Mouse (Mus musculus) stomach, embryonic 14.5 days (tissue): ENCODE data around the gene Tbcc. TPM values are rescaled to one million over a fixed set of nuclear protein-coding genes. Genes with fewer than 3 reads are reported as not detected.

Experiments used
- ATAC-seq: fragments of 200-750 bp; cut with Nextera tagmentation; 2 replicates; pipeline ENCODE4 v1.8.0; 2017; ENCODE audit warnings: low read depth, moderate TSS enrichment; ENCODE audit not compliant: insufficient number of reproducible peaks, insufficient read depth, low FRiP score
- H3K27ac ChIP-seq: fragments of 300-500 bp; sonication (generic); 2 replicates; pipeline ENCODE4 v1.5.1; 2014; ENCODE audit warnings: mild to moderate bottlenecking, low read length, moderate library complexity, mixed read lengths
- H3K27me3 ChIP-seq: fragments of 300-500 bp; sonication (generic); 2 replicates; pipeline ENCODE4 v1.6.1; 2014; ENCODE audit warnings: low read length, control low read depth, mixed read lengths; ENCODE audit not compliant: control insufficient read depth, insufficient read depth
- H3K36me3 ChIP-seq: fragments of 300-500 bp; sonication (generic); 2 replicates; pipeline ENCODE4 v1.6.1; 2014; ENCODE audit warnings: mild to moderate bottlenecking, control low read depth, low read length, moderate library complexity, mixed read lengths; ENCODE audit not compliant: control insufficient read depth, insufficient read depth
- H3K4me1 ChIP-seq: fragments of 300-500 bp; sonication (generic); 2 replicates; pipeline ENCODE4 v1.6.1; 2014; ENCODE audit warnings: low read length, control low read depth, mixed read lengths; ENCODE audit not compliant: control insufficient read depth, insufficient read depth
- H3K4me2 ChIP-seq: fragments of 300-500 bp; sonication (generic); replicated peaks from 2 replicates; pipeline ENCODE4 v1.6.1; 2014; ENCODE audit warnings: low read depth, low read length, control low read depth
- H3K4me3 ChIP-seq: fragments of 300-500 bp; sonication (generic); 2 replicates; pipeline ENCODE4 v1.5.1; 2014; ENCODE audit warnings: low read depth, low read length, control low read depth
- H3K9ac ChIP-seq: fragments of 300-500 bp; sonication (generic); replicated peaks from 2 replicates; pipeline ENCODE4 v1.6.1; 2014; ENCODE audit warnings: low read depth, mild to moderate bottlenecking, control low read depth, low read length, moderate library complexity, mixed read lengths
- H3K9me3 ChIP-seq: fragments of 300-500 bp; sonication (generic); 2 replicates; pipeline ENCODE4 v1.6.1; 2016; ENCODE audit warnings: low read depth, low read length, control low read depth; ENCODE audit not compliant: control insufficient read depth
- WGBS: fragments of 180-500 bp; shearing (Covaris S2); extraction: QIAGEN DNeasy Blood & Tissue Kit; methylation state at CpG from one replicate; pipeline ENCODE4 v1.1.7; 2014; 5-methylcytosine and 5-hydroxymethylcytosine counted together
- polyA plus RNA-seq: library from polyadenylated mRNA; unstranded; fragments of >200 nt; fragmentation: Nextera tagmentation; extraction: Ambion mirVana; gene quantifications from 2 replicates; pipeline ENCODE4 v1.2.1, GENCODE M21; 2014

Gene Tbcc
- polyA plus RNA-seq, 1 experiment from 2014 or later: 54.3 TPM

DNA sequence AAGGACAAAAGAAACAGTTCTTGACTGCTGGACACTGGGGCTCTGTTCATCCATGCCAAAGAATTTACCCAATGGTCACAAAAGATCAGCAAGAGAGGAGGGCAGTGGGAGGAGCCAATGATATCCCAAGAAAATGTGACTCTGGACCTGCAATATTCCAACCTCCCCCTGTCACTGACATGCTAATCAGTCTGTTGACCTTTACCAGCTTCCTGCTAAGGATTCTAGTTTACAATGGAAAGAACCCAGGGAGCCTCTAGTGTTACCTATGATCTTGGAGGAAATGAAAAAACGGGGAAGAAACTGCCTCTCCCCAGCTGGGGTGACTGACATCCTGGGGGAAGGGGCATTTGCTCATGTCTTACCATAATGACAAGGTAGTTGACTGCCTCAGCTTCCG is 10.5 kb downstream of the Tbcc start:
- Histone ChIP-seq H3K36me3 (no peaks in the 10 kb centered on the region), H3K4me2 (no peak overlapping the region), H3K9ac (no peak overlapping the region), H3K4me3 (no peak overlapping the region), H3K27me3 (no peaks in the 10 kb centered on the region), H3K9me3 (no peaks in the 10 kb centered on the region), H3K4me1 (peaks cover 11% of the 10 kb centered on the region; the same call in 1 of the 2 replicates), H3K27ac (no peak overlapping the region)
- WGBS: 52% methylated on average over 2 of the region's 2 CpGs
- ATAC-seq: no peak

DNA sequence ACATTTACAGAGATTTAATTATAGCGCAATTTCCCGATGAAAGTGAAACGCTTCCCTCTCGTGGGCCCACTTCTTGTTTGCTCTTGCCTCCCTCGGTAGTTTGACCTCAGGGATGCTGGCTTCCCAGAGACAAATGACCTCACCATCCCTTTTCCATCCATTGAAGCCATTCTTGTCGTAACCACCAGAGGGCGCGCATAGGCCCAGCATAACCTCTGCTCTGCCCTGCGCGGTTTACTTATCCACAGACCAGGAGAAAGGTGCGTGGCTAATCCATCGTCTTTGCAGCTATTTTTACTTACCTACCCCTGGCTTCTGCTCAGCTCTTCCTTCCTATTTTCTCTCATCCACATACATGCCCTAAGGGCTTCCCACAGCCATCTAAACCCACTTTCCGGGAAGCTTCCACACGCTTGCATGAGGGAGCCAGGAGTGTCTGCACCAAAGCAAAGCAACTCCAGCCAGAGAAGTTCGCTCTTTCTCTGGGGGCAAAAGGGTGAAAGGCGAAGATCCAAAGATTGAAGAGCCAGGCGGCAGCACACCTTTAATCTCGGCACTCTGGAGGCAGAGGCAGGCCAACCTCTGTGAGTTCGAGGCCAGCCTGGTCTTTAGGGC is 13.5 kb downstream of the Tbcc start:
- ATAC-seq: 0 out of 2 replicates have a peak, but pooled peaks have one; percentile 42
- no peaks in the 10 kb centered on the region for H3K4me1 ChIP-seq
- H3K4me2 ChIP-seq: no peak overlapping the region
- no peak overlapping the region for H3K9ac ChIP-seq
- no peak overlapping the region for H3K4me3 ChIP-seq
- 22% methylated on average over 19 of the region's 19 CpGs for WGBS
- no peaks in the 10 kb centered on the region for H3K36me3 ChIP-seq
- no peak overlapping the region for H3K27ac ChIP-seq
- H3K9me3 ChIP-seq: no peaks in the 10 kb centered on the region
- H3K27me3 ChIP-seq: no peaks in the 10 kb centered on the region

DNA sequence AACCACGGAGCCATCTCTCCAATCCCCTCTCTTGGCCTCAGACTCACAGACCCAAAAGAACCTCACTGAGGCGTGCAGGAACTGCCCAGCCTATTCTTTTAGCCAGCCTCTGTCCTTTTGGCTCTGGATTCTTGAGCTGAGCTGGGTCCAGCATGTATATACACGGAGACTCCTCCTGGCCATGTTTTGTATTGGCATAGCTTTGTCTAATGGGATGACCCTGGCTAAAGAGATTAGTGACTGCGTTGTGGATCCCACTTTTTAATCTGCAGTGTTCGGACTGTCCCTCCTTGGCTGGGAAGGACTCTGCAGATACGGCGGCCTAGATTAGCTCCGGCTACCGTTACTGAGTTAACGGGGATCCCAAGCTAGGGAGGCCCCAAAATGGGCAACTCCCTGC is 19.7 kb downstream of the Tbcc start, which contains the start of gene Prph2:
Gene Prph2, plus strand, starts transcription at position 274 of the 400 bp plus-strand sequence.
- Histone ChIP-seq H3K4me1 (no peaks in the 10 kb centered on the region), H3K4me3 (no peak within 1 kb of the TSS), H3K4me2 (no peak within 1 kb of the TSS), H3K9me3 (no peaks in the 10 kb centered on the region), H3K27ac (no peak within 1 kb of the TSS), H3K27me3 (no peaks in the 10 kb centered on the region), H3K9ac (no peak within 1 kb of the TSS), H3K36me3 (no peaks in the 10 kb centered on the region)
- ATAC-seq: no peak
- WGBS: 85% methylated on average over 10 of the region's 10 CpGs

DNA sequence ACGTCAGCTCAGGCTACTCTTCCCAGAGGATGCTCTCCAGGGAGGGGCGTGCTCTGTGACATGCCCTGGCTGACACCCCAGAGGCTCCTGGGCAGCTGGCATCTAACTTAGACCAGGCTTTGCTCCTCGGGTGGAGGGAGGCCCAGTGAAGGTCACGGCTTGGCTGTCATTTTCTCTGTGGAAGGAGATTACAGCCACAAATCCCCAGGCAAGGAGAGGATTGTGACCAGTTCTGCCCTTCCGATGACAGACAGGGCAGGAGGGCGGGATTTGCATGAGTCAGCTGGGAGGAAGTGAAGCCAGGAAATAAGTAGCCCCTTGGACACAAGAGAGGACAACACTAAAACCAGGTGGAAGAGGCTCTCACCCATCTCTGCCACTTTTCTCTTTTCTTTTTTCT is 21.8 kb downstream of the Tbcc start:
- H3K4me2 ChIP-seq: no peak overlapping the region
- no peaks in the 10 kb centered on the region for H3K9me3 ChIP-seq
- no peaks in the 10 kb centered on the region for H3K27me3 ChIP-seq
- no peaks in the 10 kb centered on the region for H3K4me1 ChIP-seq
- no peak overlapping the region for H3K4me3 ChIP-seq
- 34% methylated on average over 6 of the region's 6 CpGs for WGBS
- no peak for ATAC-seq
- H3K36me3 ChIP-seq: no peaks in the 10 kb centered on the region
- no peak overlapping the region for H3K27ac ChIP-seq
- H3K9ac ChIP-seq: no peak overlapping the region

DNA sequence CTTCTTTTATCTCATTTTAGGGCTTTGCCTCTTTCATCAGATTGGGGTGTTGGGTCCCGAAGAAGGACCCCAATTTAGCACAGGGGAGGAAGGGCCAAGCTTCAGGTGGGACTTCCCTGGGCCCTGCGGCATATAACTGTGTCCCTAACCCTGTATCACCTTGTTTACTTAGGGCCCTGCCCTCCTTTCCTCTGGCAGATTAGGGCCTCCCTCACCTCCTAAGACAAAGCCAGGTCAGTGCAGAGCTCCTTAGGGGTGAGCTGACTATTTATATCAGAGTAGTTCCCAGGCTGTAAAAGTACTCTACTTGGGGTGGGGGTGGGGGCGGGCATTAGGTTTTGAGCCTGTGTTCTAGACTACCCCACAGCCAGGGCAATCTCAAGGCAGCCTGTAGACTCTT is 24.6 kb downstream of the Tbcc start:
- Histone ChIP-seq H3K4me1 (no peaks in the 10 kb centered on the region), H3K27ac (no peak overlapping the region), H3K27me3 (no peaks in the 10 kb centered on the region), H3K9ac (no peak overlapping the region), H3K9me3 (no peaks in the 10 kb centered on the region), H3K4me2 (no peak overlapping the region), H3K36me3 (no peaks in the 10 kb centered on the region), H3K4me3 (no peak overlapping the region)
- WGBS: 50% methylated on average over 3 of the region's 3 CpGs
- ATAC-seq: no peak

DNA sequence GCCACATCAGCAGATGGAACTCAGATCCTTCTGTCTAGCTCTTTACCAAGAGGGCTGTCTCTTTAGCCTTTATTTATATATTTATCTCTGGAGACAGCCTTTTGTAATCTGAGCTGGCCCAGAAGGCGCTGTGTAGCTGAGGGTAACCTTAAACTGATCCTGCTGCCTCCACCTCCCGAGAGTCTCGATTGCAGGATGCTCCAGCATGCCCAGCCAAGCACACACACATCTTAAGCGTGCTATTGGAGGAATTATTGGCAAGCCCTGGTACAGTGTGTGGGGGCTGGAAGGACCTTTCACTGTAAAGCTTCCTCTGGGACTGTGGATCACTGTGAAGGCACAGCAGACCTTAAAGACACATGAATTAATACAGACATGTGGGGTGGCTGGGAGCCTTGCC is 28.5 kb downstream of the Tbcc start:
- WGBS: 21% methylated on average over 4 of the region's 4 CpGs
- Histone ChIP-seq H3K9ac (no peak overlapping the region), H3K27me3 (no peaks in the 10 kb centered on the region), H3K4me1 (no peaks in the 10 kb centered on the region), H3K4me2 (no peak overlapping the region), H3K4me3 (no peak overlapping the region), H3K36me3 (no peaks in the 10 kb centered on the region), H3K9me3 (no peaks in the 10 kb centered on the region), H3K27ac (no peak overlapping the region)
- no peak for ATAC-seq

DNA sequence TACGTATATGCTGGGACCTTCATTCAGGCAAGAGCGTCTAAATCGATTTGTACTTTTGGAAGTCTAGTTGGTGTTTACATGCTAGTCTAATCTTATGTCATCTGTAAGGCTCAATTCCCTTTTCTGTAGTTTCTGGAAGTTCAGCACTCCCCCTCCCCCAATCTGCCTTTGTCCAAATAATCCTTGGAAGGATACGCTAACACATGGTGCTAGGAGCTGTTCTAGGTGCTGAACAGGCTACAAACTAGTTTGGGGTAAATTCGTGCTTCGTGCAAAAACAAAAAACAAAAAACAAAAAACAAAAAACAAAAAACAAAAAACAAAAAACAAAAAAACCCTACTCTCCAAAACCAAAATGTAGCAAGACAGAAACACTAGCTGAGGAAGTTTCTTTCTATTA is 30.4 kb downstream of the Tbcc start:
- ATAC-seq: no peak
- H3K36me3 ChIP-seq: no peaks in the 10 kb centered on the region
- no peak overlapping the region for H3K4me2 ChIP-seq
- H3K4me1 ChIP-seq: no peaks in the 10 kb centered on the region
- no peak overlapping the region for H3K4me3 ChIP-seq
- H3K27ac ChIP-seq: no peak overlapping the region
- no peaks in the 10 kb centered on the region for H3K27me3 ChIP-seq
- 54% methylated on average over 6 of the region's 6 CpGs for WGBS
- H3K9ac ChIP-seq: no peak overlapping the region
- H3K9me3 ChIP-seq: no peaks in the 10 kb centered on the region

DNA sequence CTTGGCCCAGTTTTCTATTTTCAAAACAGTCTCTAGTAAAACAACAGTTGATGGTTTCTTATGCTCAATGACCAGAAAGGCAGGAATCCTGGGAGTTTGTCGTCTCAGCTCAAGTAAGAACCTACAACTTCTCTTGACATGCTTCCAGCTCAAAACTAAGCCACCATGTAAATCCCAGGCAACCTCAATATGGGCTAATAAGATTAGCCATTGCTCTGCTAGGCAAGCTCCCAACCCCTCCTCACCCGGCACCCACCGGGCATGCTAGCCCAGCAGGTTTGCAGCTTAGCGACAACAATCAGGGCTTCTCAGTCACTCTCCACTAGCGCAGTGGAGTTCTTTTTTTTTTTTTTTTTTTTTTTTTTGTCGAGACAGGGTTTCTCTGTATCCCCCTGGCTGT is 35.7 kb downstream of the Tbcc start:
- no peaks in the 10 kb centered on the region for H3K27me3 ChIP-seq
- H3K9me3 ChIP-seq: no peaks in the 10 kb centered on the region
- no peak overlapping the region for H3K4me2 ChIP-seq
- no peaks in the 10 kb centered on the region for H3K4me1 ChIP-seq
- H3K9ac ChIP-seq: no peak overlapping the region
- H3K36me3 ChIP-seq: peaks cover 22% of the 10 kb centered on the region
- no peak overlapping the region for H3K27ac ChIP-seq
- H3K4me3 ChIP-seq: no peak overlapping the region
- 55% methylated on average over 5 of the region's 6 CpGs for WGBS
- no peak for ATAC-seq

DNA sequence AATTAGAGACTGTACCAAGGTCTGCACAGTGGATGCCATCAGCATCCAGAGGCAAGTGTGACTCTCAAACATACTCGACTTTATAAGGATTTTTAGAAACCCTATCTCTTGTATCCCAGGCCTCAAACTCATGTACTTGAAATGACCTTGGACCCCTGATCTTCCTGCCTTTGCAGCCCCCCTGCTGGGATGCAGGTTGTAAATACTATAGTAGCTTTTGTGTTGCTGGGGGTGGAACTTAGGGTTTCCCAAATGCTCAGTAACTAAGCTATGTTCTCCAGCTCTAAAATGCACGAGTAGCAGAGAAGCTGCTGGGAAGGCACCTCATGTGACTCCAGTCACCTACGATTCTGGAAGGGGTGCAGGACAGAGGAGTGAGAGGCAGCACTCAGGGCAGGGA is 36.5 kb downstream of the Tbcc start:
- no peak for ATAC-seq
- H3K4me2 ChIP-seq: no peak overlapping the region
- no peak overlapping the region for H3K4me3 ChIP-seq
- WGBS: 67% methylated on average over 3 of the region's 3 CpGs
- H3K4me1 ChIP-seq: no peaks in the 10 kb centered on the region
- no peaks in the 10 kb centered on the region for H3K27me3 ChIP-seq
- no peak overlapping the region for H3K9ac ChIP-seq
- peaks cover 30% of the 10 kb centered on the region for H3K36me3 ChIP-seq
- no peaks in the 10 kb centered on the region for H3K9me3 ChIP-seq
- no peak overlapping the region for H3K27ac ChIP-seq
